Mouse (Mus musculus): ENCODE results near the gene Ccdc170. TPM values are rescaled to one million over a fixed set of nuclear protein-coding genes. Genes with fewer than 3 reads are reported as not detected.
"Not testable (repeated sequence)": the region's sequence is repeated elsewhere in the genome, so short reads cannot be mapped to it uniquely, and the experiment has no call there.

Ccdc170 gene
- polyA plus RNA-seq (2016; fragmentation: Nextera tagmentation; extraction: Ambion mirVana): 0.06 and 0.24 TPM in 2 replicates

DNA sequence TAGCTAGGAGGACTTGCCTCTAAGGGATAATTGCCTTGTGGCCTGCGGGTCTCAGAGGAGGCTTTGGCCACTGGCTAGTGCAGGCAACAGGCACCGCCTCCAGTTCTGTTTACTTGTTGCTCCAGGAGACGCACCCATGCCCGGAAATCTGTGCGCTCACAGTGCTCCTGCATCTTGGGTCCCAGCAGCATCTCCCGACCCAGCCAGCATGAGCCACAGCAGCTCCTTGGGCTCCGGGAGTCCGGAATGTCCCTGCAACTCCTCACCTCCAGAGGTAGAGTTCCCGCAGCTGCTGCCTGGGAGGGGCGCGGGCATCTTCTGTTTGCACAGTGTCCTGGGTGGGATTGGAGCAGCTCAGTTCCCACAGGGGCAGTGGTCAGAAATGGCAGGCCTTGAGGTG lies at the start of gene Ccdc170:
TSS of gene Ccdc170 (plus strand) at position 148 of the 400 bp plus-strand sequence.
- 39% methylated on average over 11 of the region's 11 CpGs for WGBS
- no peaks in the 10 kb centered on the region for H3K9me3 ChIP-seq
- H3K4me3 ChIP-seq (replicated peaks): no peak within 1 kb of the TSS
- no peak within 1 kb of the TSS for H3K4me2 ChIP-seq
- no peaks in the 10 kb centered on the region for H3K27me3 ChIP-seq
- ATAC-seq (ENCODE audit: insufficient number of reproducible peaks, insufficient read depth, low FRiP score, low TSS enrichment, low read depth): no peak
- no peaks in the 10 kb centered on the region for H3K36me3 ChIP-seq
- H3K9ac ChIP-seq (replicated peaks): no peak within 1 kb of the TSS
- H3K27ac ChIP-seq: no peak within 1 kb of the TSS
- H3K4me1 ChIP-seq (replicated peaks): 0 out of 2 replicates have a peak, but pooled peaks cover 11% of the 10 kb centered on the region

DNA sequence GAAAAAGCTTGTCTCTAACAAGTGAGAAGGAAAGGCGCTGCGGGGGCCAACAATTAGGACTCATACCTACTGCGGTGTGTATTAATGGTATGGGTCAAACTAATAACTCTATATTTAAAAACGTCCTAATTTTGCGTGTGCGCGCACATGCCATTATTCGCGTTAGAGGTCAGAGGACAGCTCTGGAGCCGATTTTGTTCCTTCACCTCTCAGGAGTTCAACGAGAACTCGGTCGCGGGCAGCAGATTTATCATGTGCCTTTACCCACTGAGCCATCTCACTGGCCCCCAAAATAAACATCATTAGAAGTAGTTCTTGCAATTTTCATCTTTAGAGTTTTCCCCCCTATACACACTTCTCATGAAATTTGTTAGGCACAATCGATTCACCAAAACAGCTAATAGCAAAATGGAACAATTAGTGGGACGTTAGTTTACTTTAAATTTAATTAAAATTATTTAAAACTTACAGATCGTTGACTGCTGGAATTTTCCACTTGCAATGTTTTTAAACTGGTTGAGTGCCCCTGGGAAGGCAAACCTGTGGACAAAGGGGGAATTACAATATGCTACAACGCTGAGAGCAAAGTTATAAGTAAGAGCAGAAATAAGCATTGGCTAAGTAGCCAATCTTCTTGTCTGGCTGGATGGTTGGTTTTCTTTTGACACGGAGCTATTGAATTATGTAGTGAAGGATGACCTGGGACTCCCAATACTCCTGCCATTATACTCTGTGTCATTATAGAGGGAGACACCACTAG lies 49.1 kb upstream of the Ccdc170 start:
- no peak for ATAC-seq (ENCODE audit: insufficient number of reproducible peaks, insufficient read depth, low FRiP score, low TSS enrichment, low read depth)
- H3K4me1 ChIP-seq (replicated peaks): peaks cover 15% of the 10 kb centered on the region

DNA sequence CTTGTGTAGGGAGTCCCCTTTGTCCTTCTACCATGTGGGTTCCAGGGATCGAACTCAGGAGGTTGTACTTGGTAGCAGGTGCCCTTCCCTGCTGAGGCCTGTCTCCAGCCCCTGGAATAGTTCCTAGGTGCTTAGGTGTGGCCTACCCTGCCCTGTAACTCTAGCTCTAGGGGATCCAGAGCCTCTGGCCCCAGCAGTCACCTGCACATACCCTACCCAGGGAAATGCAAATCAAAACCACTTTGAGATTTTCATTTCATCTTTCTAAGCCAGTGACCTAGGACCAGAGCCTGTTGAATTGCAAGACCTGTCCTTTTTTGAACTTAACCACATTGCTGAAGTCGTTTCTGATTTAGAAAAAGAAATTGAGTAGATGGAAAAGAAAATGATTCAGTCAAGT lies 48.4 kb upstream of the Ccdc170 start:
- H3K4me3 ChIP-seq (replicated peaks); H3K27ac ChIP-seq; ATAC-seq (ENCODE audit: insufficient number of reproducible peaks, insufficient read depth, low FRiP score, low TSS enrichment, low read depth); H3K9ac ChIP-seq (replicated peaks); H3K27me3 ChIP-seq; H3K9me3 ChIP-seq: not testable (repeated sequence)
- H3K36me3 ChIP-seq: peaks cover 30% of the 10 kb centered on the region
- peaks cover 15% of the 10 kb centered on the region for H3K4me1 ChIP-seq (replicated peaks)
- peak overlapping the region; percentile 59; the same call in 1 of the 2 replicates for H3K4me2 ChIP-seq
- WGBS: 86% methylated on average over 2 of the region's 2 CpGs

More for the DNA sequence above, 49.1 kb upstream of the Ccdc170 start:
- Histone ChIP-seq H3K9ac (replicated peaks) (peak overlapping the region; percentile 66), H3K36me3 (peaks cover 30% of the 10 kb centered on the region), H3K9me3 (no peaks in the 10 kb centered on the region), H3K27ac (peak overlapping the region; percentile 83), H3K4me3 (replicated peaks) (peak overlapping the region; percentile 59), H3K27me3 (no peaks in the 10 kb centered on the region), H3K4me2 (peak overlapping the region; percentile 59)
- WGBS: 11% methylated on average over 19 of the region's 19 CpGs

DNA sequence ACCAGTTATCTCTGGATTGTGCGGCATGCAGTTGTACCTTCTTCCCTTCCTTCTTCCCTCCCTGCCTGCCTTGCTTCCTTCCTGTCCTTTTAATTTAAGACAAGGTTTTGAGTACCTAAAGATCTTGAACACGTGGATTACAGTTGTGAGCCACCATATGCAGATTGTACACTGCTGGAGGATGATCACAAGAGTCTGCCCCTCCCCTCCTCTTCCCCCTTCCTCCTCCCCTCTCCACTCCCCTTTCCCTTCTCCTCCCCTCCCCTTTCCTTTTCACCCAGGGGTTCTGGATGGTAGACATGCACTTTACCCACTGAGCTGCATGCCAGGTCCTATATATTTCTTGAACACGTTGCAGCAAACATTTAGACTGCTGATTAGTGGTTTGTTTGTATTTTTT lies 46.9 kb upstream of the Ccdc170 start:
- ATAC-seq (ENCODE audit: insufficient number of reproducible peaks, insufficient read depth, low FRiP score, low TSS enrichment, low read depth): no peak
- no peak overlapping the region for H3K9ac ChIP-seq (replicated peaks)
- WGBS: 93% methylated on average over 3 of the region's 3 CpGs
- H3K27ac ChIP-seq: no peak overlapping the region
- H3K4me2 ChIP-seq: no peak overlapping the region
- no peaks in the 10 kb centered on the region for H3K27me3 ChIP-seq
- no peak overlapping the region for H3K4me3 ChIP-seq (replicated peaks)
- no peaks in the 10 kb centered on the region for H3K9me3 ChIP-seq
- H3K4me1 ChIP-seq (replicated peaks): peaks cover 15% of the 10 kb centered on the region
- H3K36me3 ChIP-seq: peaks cover 45% of the 10 kb centered on the region

DNA sequence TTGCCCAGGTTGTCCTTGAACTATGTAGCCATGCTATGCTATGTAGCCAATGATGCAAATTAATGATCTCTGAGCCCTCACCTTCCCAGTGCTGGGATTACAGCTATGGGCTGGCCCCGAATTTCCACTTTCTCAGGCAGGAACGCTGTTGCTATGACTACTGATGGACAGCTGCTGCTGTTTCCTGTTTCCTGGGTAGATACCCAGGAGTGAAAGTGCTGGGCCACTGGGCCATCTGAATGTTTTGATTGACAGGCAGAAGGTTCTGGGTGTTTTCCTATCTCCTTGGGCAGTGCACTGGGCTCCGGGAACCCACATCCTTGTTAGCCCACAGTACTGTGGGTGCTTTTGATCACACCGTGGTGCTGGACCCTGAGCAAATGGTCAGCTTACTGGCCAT lies 25.9 kb upstream of the Ccdc170 start:
- Histone ChIP-seq H3K27me3 (no peaks in the 10 kb centered on the region), H3K36me3 (peaks cover 45% of the 10 kb centered on the region), H3K4me3 (replicated peaks) (no peak overlapping the region), H3K4me2 (no peak overlapping the region), H3K27ac (no peak overlapping the region), H3K9me3 (no peaks in the 10 kb centered on the region), H3K4me1 (replicated peaks) (no peaks in the 10 kb centered on the region), H3K9ac (replicated peaks) (no peak overlapping the region)
- 79% methylated on average over 4 of the region's 4 CpGs for WGBS
- no peak for ATAC-seq (ENCODE audit: insufficient number of reproducible peaks, insufficient read depth, low FRiP score, low TSS enrichment, low read depth)

DNA sequence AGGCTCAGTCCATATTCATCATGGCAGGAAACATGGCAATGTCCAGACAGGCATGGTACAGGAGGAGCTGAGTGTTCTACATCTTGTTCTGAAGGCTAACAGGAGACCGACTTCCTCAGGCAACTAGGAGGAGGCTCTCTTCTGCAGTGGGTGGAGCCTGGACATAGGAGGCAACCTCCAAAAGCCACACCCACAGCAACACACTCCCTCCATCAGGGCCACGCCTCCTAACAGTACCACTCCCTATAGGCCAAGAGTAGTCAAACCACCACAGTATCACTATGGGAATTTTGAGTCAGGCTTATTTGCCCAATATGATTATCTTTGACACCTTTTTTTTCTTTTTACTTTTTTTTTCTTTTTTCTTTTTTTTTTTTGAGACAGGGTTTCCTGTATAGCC lies 22.1 kb upstream of the Ccdc170 start:
- H3K27me3 ChIP-seq: no peaks in the 10 kb centered on the region
- no peak for ATAC-seq (ENCODE audit: insufficient number of reproducible peaks, insufficient read depth, low FRiP score, low TSS enrichment, low read depth)
- H3K4me2 ChIP-seq: no peak overlapping the region
- peaks cover 6% of the 10 kb centered on the region; the same call in 1 of the 2 replicates for H3K4me1 ChIP-seq (replicated peaks)
- H3K9ac ChIP-seq (replicated peaks): no peak overlapping the region
- H3K27ac ChIP-seq: no peak overlapping the region
- no peaks in the 10 kb centered on the region for H3K9me3 ChIP-seq
- peaks cover 11% of the 10 kb centered on the region for H3K36me3 ChIP-seq
- H3K4me3 ChIP-seq (replicated peaks): no peak overlapping the region
- WGBS: 94% methylated on average over 2 of the region's 2 CpGs

DNA sequence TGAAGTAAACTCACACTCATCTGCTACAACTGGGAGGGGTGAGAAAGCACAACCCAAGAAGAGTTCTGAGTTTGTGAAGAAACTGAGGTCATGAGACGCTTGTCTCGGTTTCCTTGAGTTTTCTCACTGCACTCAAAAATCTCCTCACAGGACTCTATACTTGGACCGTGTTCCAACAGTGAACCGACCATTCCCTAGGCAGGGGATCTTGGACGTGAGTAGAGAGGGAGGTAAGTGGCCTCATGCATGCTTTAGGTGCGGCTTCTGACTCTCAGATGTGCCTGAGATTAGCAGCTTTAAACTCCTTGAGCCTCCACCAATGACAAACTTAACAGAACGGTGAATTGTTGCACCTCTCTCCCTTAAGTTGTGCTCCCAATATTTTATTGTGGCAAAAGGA lies 16.5 kb upstream of the Ccdc170 start:
- no peaks in the 10 kb centered on the region for H3K27me3 ChIP-seq
- no peak overlapping the region for H3K4me3 ChIP-seq (replicated peaks)
- H3K36me3 ChIP-seq: no peaks in the 10 kb centered on the region
- no peak for ATAC-seq (ENCODE audit: insufficient number of reproducible peaks, insufficient read depth, low FRiP score, low TSS enrichment, low read depth)
- H3K9ac ChIP-seq (replicated peaks): no peak overlapping the region
- no peaks in the 10 kb centered on the region for H3K9me3 ChIP-seq
- no peak overlapping the region for H3K4me2 ChIP-seq
- no peak overlapping the region for H3K27ac ChIP-seq
- WGBS: 67% methylated on average over 7 of the region's 7 CpGs
- peaks cover 6% of the 10 kb centered on the region; the same call in 1 of the 2 replicates for H3K4me1 ChIP-seq (replicated peaks)

DNA sequence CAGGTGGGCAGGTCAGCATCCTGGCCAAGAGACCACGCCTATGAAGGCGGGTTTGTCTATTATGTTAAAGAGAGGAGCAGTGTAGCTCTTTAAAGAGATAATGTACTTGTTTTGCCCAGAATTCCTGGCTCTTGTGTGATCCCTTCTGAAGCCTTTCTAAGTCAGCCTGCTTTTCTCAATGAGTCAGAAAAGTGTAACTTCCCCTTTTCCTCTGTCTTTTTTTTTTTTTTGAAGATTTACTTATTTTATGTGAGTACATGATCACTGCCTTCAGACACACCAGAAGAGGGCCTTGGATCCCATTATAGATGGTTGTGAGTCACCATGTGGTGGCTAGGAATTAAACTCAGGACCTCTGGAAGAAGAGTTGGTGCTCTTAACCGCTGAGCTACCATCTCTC lies 12.9 kb upstream of the Ccdc170 start:
- Histone ChIP-seq H3K9ac (replicated peaks) (no peak overlapping the region), H3K27me3 (no peaks in the 10 kb centered on the region), H3K27ac (no peak overlapping the region), H3K4me2 (no peak overlapping the region), H3K9me3 (no peaks in the 10 kb centered on the region), H3K36me3 (no peaks in the 10 kb centered on the region), H3K4me3 (replicated peaks) (no peak overlapping the region), H3K4me1 (replicated peaks) (peaks cover 3% of the 10 kb centered on the region; the same call in 1 of the 2 replicates)
- 88% methylated on average over 3 of the region's 3 CpGs for WGBS
- ATAC-seq (ENCODE audit: insufficient number of reproducible peaks, insufficient read depth, low FRiP score, low TSS enrichment, low read depth): no peak

DNA sequence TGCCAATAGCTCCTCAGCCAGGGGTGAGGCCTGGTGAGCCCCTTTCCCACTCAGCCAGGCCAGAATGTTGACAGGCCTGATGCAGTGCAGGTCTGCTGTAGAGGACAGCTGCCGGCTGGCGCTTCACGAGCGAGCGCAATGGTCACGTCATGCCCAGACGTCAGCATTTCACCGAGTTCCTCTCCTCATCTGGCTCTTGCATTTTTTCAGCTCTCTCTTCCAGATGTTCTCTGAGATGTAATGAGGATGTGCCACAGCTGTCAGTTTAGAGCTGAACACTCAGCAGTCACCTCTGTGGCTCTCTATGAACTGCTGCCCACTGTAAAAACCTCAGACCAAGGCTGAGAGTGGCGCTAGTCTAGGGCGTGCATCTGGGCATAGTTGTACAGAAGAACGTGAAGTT lies 8.7 kb upstream of the Ccdc170 start:
- no peak overlapping the region for H3K4me2 ChIP-seq
- no peak overlapping the region for H3K27ac ChIP-seq
- no peak overlapping the region for H3K4me3 ChIP-seq (replicated peaks)
- no peaks in the 10 kb centered on the region for H3K9me3 ChIP-seq
- no peak for ATAC-seq (ENCODE audit: insufficient number of reproducible peaks, insufficient read depth, low FRiP score, low TSS enrichment, low read depth)
- WGBS: 66% methylated on average over 11 of the region's 11 CpGs
- no peaks in the 10 kb centered on the region for H3K27me3 ChIP-seq
- H3K9ac ChIP-seq (replicated peaks): no peak overlapping the region
- H3K4me1 ChIP-seq (replicated peaks): no peaks in the 10 kb centered on the region
- no peaks in the 10 kb centered on the region for H3K36me3 ChIP-seq

DNA sequence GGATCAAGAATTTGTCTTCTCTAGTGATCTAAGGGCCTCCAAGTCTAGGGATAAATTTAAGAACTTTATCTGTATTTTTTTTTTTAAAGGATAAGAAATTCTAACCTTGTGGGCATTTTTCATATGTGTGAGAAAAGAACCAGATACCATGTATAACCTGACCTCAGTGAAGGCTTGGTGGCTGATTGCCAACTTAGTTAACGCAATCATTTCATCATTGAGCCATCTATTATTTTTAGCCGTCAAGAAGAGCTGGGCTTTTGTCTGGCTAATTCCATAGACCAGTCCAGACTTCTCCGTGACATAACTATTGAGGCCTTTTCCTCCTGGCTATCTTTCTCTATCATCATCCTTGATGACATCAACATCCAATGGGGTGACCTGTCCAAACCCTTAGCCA lies 6.9 kb upstream of the Ccdc170 start:
- no peaks in the 10 kb centered on the region for H3K27me3 ChIP-seq
- H3K9ac ChIP-seq (replicated peaks): no peak overlapping the region
- ATAC-seq (ENCODE audit: insufficient number of reproducible peaks, insufficient read depth, low FRiP score, low TSS enrichment, low read depth): no peak
- H3K36me3 ChIP-seq: no peaks in the 10 kb centered on the region
- no peaks in the 10 kb centered on the region for H3K9me3 ChIP-seq
- no peak overlapping the region for H3K27ac ChIP-seq
- no peak overlapping the region for H3K4me2 ChIP-seq
- no peak overlapping the region for H3K4me3 ChIP-seq (replicated peaks)
- no peaks in the 10 kb centered on the region for H3K4me1 ChIP-seq (replicated peaks)
- 94% methylated on average over 3 of the region's 3 CpGs for WGBS

DNA sequence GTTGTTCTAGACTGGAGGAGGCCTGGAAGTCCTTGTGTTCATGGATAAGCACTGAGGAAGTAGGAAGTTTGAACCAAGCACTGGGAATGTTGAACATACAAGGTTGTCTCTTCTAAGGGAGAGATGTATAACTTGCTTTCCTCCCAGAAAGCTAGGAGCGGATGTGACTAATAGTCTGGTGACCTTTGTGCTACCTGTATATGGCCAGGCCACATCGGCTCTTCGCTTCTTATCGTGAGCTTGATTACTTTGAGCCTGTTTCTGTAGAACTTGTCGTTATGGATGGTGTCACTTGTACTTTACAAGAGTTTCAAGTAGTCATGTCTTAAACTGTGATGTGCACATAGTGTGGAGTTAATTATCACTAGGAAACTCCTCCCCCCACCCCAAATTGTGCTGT lies 5.7 kb upstream of the Ccdc170 start:
- Histone ChIP-seq H3K9ac (replicated peaks) (no peak overlapping the region), H3K4me2 (no peak overlapping the region), H3K27me3 (no peaks in the 10 kb centered on the region), H3K4me3 (replicated peaks) (no peak overlapping the region), H3K27ac (no peak overlapping the region), H3K4me1 (replicated peaks) (0 out of 2 replicates have a peak, but pooled peaks cover 7% of the 10 kb centered on the region), H3K9me3 (no peaks in the 10 kb centered on the region), H3K36me3 (no peaks in the 10 kb centered on the region)
- ATAC-seq (ENCODE audit: insufficient number of reproducible peaks, insufficient read depth, low FRiP score, low TSS enrichment, low read depth): no peak
- WGBS: 84% methylated on average over 5 of the region's 5 CpGs

DNA sequence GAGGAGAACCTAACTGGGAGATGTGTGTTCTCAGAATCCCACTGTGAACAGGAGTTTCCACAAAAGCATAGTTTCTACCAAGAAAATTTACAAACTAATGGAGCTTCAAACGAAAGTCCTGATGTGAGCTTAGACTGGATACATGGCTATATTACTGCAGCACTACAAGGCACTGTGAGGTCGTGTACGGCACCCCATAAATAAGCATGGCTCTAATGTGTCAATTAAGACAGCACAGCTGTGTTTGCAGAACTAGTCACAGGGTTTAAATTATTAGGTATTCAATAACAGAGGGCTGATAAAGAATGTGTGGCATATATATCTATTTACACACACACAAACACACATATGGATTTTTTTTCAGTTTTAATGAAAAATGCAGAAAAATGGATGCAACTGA lies 1.4 kb upstream of the Ccdc170 start:
- H3K36me3 ChIP-seq: no peaks in the 10 kb centered on the region
- no peak overlapping the region for H3K27ac ChIP-seq
- no peak overlapping the region for H3K4me3 ChIP-seq (replicated peaks)
- 0 out of 2 replicates have a peak, but pooled peaks cover 11% of the 10 kb centered on the region for H3K4me1 ChIP-seq (replicated peaks)
- H3K27me3 ChIP-seq: no peaks in the 10 kb centered on the region
- ATAC-seq (ENCODE audit: insufficient number of reproducible peaks, insufficient read depth, low FRiP score, low TSS enrichment, low read depth): no peak
- H3K9me3 ChIP-seq: no peaks in the 10 kb centered on the region
- no peak overlapping the region for H3K9ac ChIP-seq (replicated peaks)
- no peak overlapping the region for H3K4me2 ChIP-seq
- WGBS: 24% methylated on average over 3 of the region's 3 CpGs
